Mouse (Mus musculus) layer of hippocampus, postnatal 36 days (tissue): ENCODE measurements around the gene Vmn2r5. TPM values are rescaled to one million over a fixed set of nuclear protein-coding genes. Genes with fewer than 3 reads are reported as not detected.
"Not testable (repeated sequence)": the region's sequence is repeated elsewhere in the genome, so short reads cannot be mapped to it uniquely, and the experiment has no call there.

ENCODE experiments used
- DNase-seq, 2 experiments: peaks; one replicate each; pipeline ENCODE4 v3.0.0; 2022
- total RNA-seq, 2 experiments: library from RNA; stranded (reverse); gene quantifications; 2 replicates each; pipeline ENCODE4 v1.2.3; 2021

Gene Vmn2r5
- under 1 TPM in 1 of 2 experiments, not detected in 1; 0.07 TPM for total RNA-seq

- not testable (repeated sequence) for DNase-seq
Observed at GRCm38 (mm10) chr3:64509742-64510141, at the start of gene Vmn2r5. Gene Vmn2r5 (minus strand): TSS chr3:64509842.

DNA sequence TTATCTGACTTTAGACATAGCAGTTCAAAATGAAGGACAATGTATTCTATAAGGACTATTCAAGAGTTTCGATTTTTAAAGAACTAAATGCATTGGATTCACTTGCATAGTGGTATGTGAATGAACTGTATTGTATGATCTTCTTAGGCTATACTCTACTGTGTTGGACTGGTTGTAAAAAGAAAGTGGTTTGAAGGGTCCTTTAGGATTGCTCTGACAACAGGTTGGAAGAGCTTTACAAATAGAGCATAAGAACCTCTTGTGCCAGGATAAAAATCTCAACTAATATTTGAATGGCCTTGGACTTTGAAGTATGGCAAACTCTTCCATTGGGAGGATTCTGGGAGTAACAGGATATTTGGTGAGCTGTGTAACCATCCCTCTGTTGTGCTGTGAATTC lies 13.9 kb upstream of the Vmn2r5 start:
- not testable (repeated sequence) for DNase-seq

Other genes starting within 250 kb of the Vmn2r5 start
- gene Vmn2r3, start 220.1 kb downstream of the Vmn2r5 start, total RNA-seq = not detected
- gene Vmn2r4, start 94.5 kb downstream of the Vmn2r5 start, total RNA-seq = not detected
- not detected for gene Vmn2r6, start 56.0 kb upstream of the Vmn2r5 start, total RNA-seq